Mouse (Mus musculus) limb, embryonic 15.5 days (tissue): ENCODE measurements around the gene Dnah10. TPM values are rescaled to one million over a fixed set of nuclear protein-coding genes. Genes with fewer than 3 reads are reported as not detected.
A peak's percentile ranks its signal among the peaks of the same experiment; 100 is the strongest.

ENCODE experiments used
- ATAC-seq: fragments of 200-750 bp; cut with Nextera tagmentation; 2 replicates; pipeline ENCODE4 v1.8.0; 2017; ENCODE audit warnings: low read depth, moderate TSS enrichment; ENCODE audit not compliant: insufficient number of reproducible peaks, low FRiP score, low TSS enrichment
- H3K27ac ChIP-seq: fragments of 300-500 bp; sonication (generic); 2 replicates; pipeline ENCODE4 v1.5.1; 2015; ENCODE audit warnings: moderate library complexity, mild to moderate bottlenecking, inconsistent platforms
- H3K27me3 ChIP-seq: fragments of 300-500 bp; sonication (generic); 2 replicates; pipeline ENCODE4 v1.6.1; 2015; ENCODE audit warnings: inconsistent platforms
- H3K36me3 ChIP-seq: fragments of 300-500 bp; sonication (generic); 2 replicates; pipeline ENCODE4 v1.6.1; 2015; ENCODE audit warnings: inconsistent platforms
- H3K4me1 ChIP-seq: fragments of 300-500 bp; sonication (generic); 2 replicates; pipeline ENCODE4 v1.6.1; 2015; ENCODE audit warnings: inconsistent platforms
- H3K4me2 ChIP-seq: fragments of 300-500 bp; sonication (generic); 2 replicates; pipeline ENCODE4 v1.6.1; 2015; ENCODE audit warnings: mild to moderate bottlenecking, inconsistent platforms
- H3K4me3 ChIP-seq: fragments of 300-500 bp; sonication (generic); 2 replicates; pipeline ENCODE4 v1.5.1; 2015; ENCODE audit warnings: mild to moderate bottlenecking, inconsistent platforms
- H3K9ac ChIP-seq: fragments of 300-500 bp; sonication (generic); 2 replicates; pipeline ENCODE4 v1.6.1; 2015; ENCODE audit warnings: inconsistent platforms
- H3K9me3 ChIP-seq: fragments of 300-500 bp; sonication (generic); 2 replicates; pipeline ENCODE4 v1.6.1; 2016; ENCODE audit warnings: inconsistent platforms
- WGBS: fragments of 180-500 bp; shearing (Covaris S2); methylation state at CpG from one replicate; pipeline ENCODE4 v1.1.7; 2015; 5-methylcytosine and 5-hydroxymethylcytosine counted together
- polyA plus RNA-seq: library from polyadenylated mRNA; unstranded; fragments of >200 nt; fragmentation: Nextera tagmentation; extraction: Ambion mirVana; gene quantifications from 2 replicates; pipeline ENCODE4 v1.2.1, GENCODE M21; 2015

The Dnah10 gene
- polyA plus RNA-seq, 1 experiment from 2014 or later: 0.17 TPM

- Histone ChIP-seq H3K9ac (no peak overlapping the region), H3K27ac (no peak overlapping the region), H3K4me1 (peaks cover 7% of the 10 kb centered on the region; the same call in 1 of the 2 replicates), H3K4me2 (no peak overlapping the region), H3K4me3 (no peak overlapping the region), H3K9me3 (no peaks in the 10 kb centered on the region), H3K36me3 (no peaks in the 10 kb centered on the region), H3K27me3 (no peaks in the 10 kb centered on the region)
- no peak for ATAC-seq
- 80% methylated on average over 15 of the region's 15 CpGs for WGBS
Observed at GRCm38 (mm10) chr5:124817050-124817449, 92.2 kb downstream of the Dnah10 start.

GRCm38 (mm10) chr5:124822128-124822894, 97.4 kb downstream of the Dnah10 start:
- no peaks in the 10 kb centered on the region for H3K9me3 ChIP-seq
- no peaks in the 10 kb centered on the region for H3K27me3 ChIP-seq
- WGBS: 46% methylated on average over 18 of the region's 18 CpGs
- ATAC-seq: peak; percentile 43; the same call in 1 of the 2 replicates
- no peaks in the 10 kb centered on the region for H3K36me3 ChIP-seq
- H3K4me2 ChIP-seq: peak overlapping the region; percentile 17; the same call in 1 of the 2 replicates
- H3K9ac ChIP-seq: no peak overlapping the region
- H3K4me3 ChIP-seq: no peak overlapping the region
- H3K27ac ChIP-seq: 0 out of 2 replicates have a peak overlapping the region, but pooled peaks have one; percentile 43
- peaks cover 18% of the 10 kb centered on the region for H3K4me1 ChIP-seq

GRCm38 (mm10) chr5:124830331-124830730, 105.4 kb downstream of the Dnah10 start:
- Histone ChIP-seq H3K4me3 (no peak overlapping the region), H3K36me3 (peaks cover under 1% of the 10 kb centered on the region; the same call in 1 of the 2 replicates), H3K4me2 (no peak overlapping the region), H3K4me1 (no peaks in the 10 kb centered on the region), H3K27me3 (no peaks in the 10 kb centered on the region), H3K9ac (no peak overlapping the region), H3K9me3 (no peaks in the 10 kb centered on the region), H3K27ac (no peak overlapping the region)
- ATAC-seq: no peak
- WGBS: 90% methylated on average over 12 of the region's 12 CpGs

GRCm38 (mm10) chr5:124835218-124835617, 110.3 kb downstream of the Dnah10 start:
- 94% methylated on average over 15 of the region's 15 CpGs for WGBS
- Histone ChIP-seq H3K9ac (no peak overlapping the region), H3K4me1 (no peaks in the 10 kb centered on the region), H3K9me3 (no peaks in the 10 kb centered on the region), H3K4me2 (no peak overlapping the region), H3K36me3 (peaks cover 10% of the 10 kb centered on the region; the same call in 1 of the 2 replicates), H3K27ac (no peak overlapping the region), H3K4me3 (no peak overlapping the region), H3K27me3 (no peaks in the 10 kb centered on the region)
- no peak for ATAC-seq

- WGBS: 88% methylated on average over 10 of the region's 10 CpGs
- no peak for ATAC-seq
- H3K9me3 ChIP-seq: no peaks in the 10 kb centered on the region
Observed at GRCm38 (mm10) chr5:124836075-124836474, 111.2 kb downstream of the Dnah10 start.

GRCm38 (mm10) chr5:124836621-124837020, 111.7 kb downstream of the Dnah10 start:
- H3K4me3 ChIP-seq: no peak overlapping the region
- H3K9me3 ChIP-seq: no peaks in the 10 kb centered on the region
- no peak overlapping the region for H3K27ac ChIP-seq
- no peaks in the 10 kb centered on the region for H3K4me1 ChIP-seq
- WGBS: 60% methylated on average over 4 of the region's 4 CpGs
- H3K4me2 ChIP-seq: no peak overlapping the region
- H3K27me3 ChIP-seq: no peaks in the 10 kb centered on the region
- no peak for ATAC-seq
- no peak overlapping the region for H3K9ac ChIP-seq
- H3K36me3 ChIP-seq: peaks cover 10% of the 10 kb centered on the region; the same call in 1 of the 2 replicates

More at GRCm38 (mm10) chr5:124836075-124836474, 111.2 kb downstream of the Dnah10 start:
- Histone ChIP-seq H3K4me3 (no peak overlapping the region), H3K4me2 (no peak overlapping the region), H3K9ac (no peak overlapping the region), H3K4me1 (no peaks in the 10 kb centered on the region), H3K27ac (no peak overlapping the region), H3K27me3 (no peaks in the 10 kb centered on the region), H3K36me3 (peaks cover 10% of the 10 kb centered on the region; the same call in 1 of the 2 replicates)

- no peak overlapping the region for H3K4me3 ChIP-seq
- no peaks in the 10 kb centered on the region for H3K27me3 ChIP-seq
- no peak for ATAC-seq
- H3K4me1 ChIP-seq: no peaks in the 10 kb centered on the region
- no peak overlapping the region for H3K9ac ChIP-seq
- no peaks in the 10 kb centered on the region for H3K9me3 ChIP-seq
- H3K4me2 ChIP-seq: no peak overlapping the region
- H3K27ac ChIP-seq: no peak overlapping the region
- WGBS: 68% methylated on average over 7 of the region's 7 CpGs
- H3K36me3 ChIP-seq: peaks cover 10% of the 10 kb centered on the region; the same call in 1 of the 2 replicates
Observed at GRCm38 (mm10) chr5:124840202-124840601, 115.3 kb downstream of the Dnah10 start.

- no peak overlapping the region for H3K4me2 ChIP-seq
- H3K4me1 ChIP-seq: no peaks in the 10 kb centered on the region
- no peak overlapping the region for H3K27ac ChIP-seq
- H3K9ac ChIP-seq: no peak overlapping the region
- H3K9me3 ChIP-seq: no peaks in the 10 kb centered on the region
- no peak overlapping the region for H3K4me3 ChIP-seq
- WGBS: 86% methylated on average over 2 of the region's 2 CpGs
- H3K27me3 ChIP-seq: no peaks in the 10 kb centered on the region
- peaks cover 6% of the 10 kb centered on the region; the same call in 1 of the 2 replicates for H3K36me3 ChIP-seq
- no peak for ATAC-seq
Observed at GRCm38 (mm10) chr5:124840669-124841068, 115.8 kb downstream of the Dnah10 start.

- WGBS: 81% methylated on average over 8 of the region's 8 CpGs
- Histone ChIP-seq H3K27me3 (no peaks in the 10 kb centered on the region), H3K4me1 (0 out of 2 replicates have a peak, but pooled peaks cover 6% of the 10 kb centered on the region), H3K4me3 (no peak overlapping the region), H3K9me3 (no peaks in the 10 kb centered on the region), H3K27ac (no peak overlapping the region), H3K4me2 (no peak overlapping the region), H3K9ac (no peak overlapping the region), H3K36me3 (no peaks in the 10 kb centered on the region)
- no peak for ATAC-seq
Observed at GRCm38 (mm10) chr5:124843386-124843785, 118.5 kb downstream of the Dnah10 start.

GRCm38 (mm10) chr5:124844929-124845328, 120.0 kb downstream of the Dnah10 start:
- H3K27me3 ChIP-seq: no peaks in the 10 kb centered on the region
- H3K9ac ChIP-seq: no peak overlapping the region
- 69% methylated on average over 4 of the region's 4 CpGs for WGBS
- H3K4me2 ChIP-seq: no peak overlapping the region
- no peak overlapping the region for H3K27ac ChIP-seq
- no peak for ATAC-seq
- no peak overlapping the region for H3K4me3 ChIP-seq
- H3K4me1 ChIP-seq: 0 out of 2 replicates have a peak, but pooled peaks cover 6% of the 10 kb centered on the region
- no peaks in the 10 kb centered on the region for H3K9me3 ChIP-seq
- no peaks in the 10 kb centered on the region for H3K36me3 ChIP-seq

- ATAC-seq: no peak
- 30% methylated on average over 1 of the region's 1 CpGs for WGBS
- 0 out of 2 replicates have a peak, but pooled peaks cover 6% of the 10 kb centered on the region for H3K4me1 ChIP-seq
- H3K27me3 ChIP-seq: no peaks in the 10 kb centered on the region
- no peak overlapping the region for H3K9ac ChIP-seq
- H3K36me3 ChIP-seq: no peaks in the 10 kb centered on the region
- no peaks in the 10 kb centered on the region for H3K9me3 ChIP-seq
- H3K27ac ChIP-seq: no peak overlapping the region
- no peak overlapping the region for H3K4me2 ChIP-seq
- no peak overlapping the region for H3K4me3 ChIP-seq
Observed at GRCm38 (mm10) chr5:124847014-124847413, 122.1 kb downstream of the Dnah10 start.

- Histone ChIP-seq H3K27me3 (no peaks in the 10 kb centered on the region), H3K4me3 (no peak overlapping the region)
- WGBS: 80% methylated on average over 3 of the region's 3 CpGs
Observed at GRCm38 (mm10) chr5:124848994-124849393, 124.1 kb downstream of the Dnah10 start.

More at GRCm38 (mm10) chr5:124848994-124849393, 124.1 kb downstream of the Dnah10 start:
- no peak overlapping the region for H3K4me2 ChIP-seq
- ATAC-seq: no peak
- no peaks in the 10 kb centered on the region for H3K36me3 ChIP-seq
- 0 out of 2 replicates have a peak, but pooled peaks cover 6% of the 10 kb centered on the region for H3K4me1 ChIP-seq
- H3K9ac ChIP-seq: no peak overlapping the region
- H3K27ac ChIP-seq: no peak overlapping the region
- no peaks in the 10 kb centered on the region for H3K9me3 ChIP-seq
